Mouse (Mus musculus): ENCODE results near the gene Vmn1r236.

Vmn1r236 gene

DNA sequence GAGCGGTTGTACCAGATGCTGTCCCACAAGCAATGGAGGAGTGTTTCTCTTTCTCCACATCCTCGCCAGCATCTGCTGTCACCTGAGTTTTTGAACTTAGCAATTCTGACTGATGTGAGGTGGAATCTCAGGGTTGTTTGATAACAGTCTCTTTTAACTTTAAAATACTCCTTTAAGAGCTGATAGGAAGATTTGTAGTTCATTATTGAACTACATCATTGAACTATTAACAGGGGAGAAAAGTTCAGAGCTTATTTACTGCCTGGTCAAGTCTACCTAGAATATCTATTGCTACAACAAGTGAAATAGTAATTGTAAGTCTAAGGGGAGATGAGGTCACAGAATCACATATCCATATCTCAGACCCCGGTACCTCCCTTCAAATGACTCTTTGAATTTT lies at the start of gene Vmn1r236:
Gene Vmn1r236, plus strand, starts transcription at position 301 of the 400 bp plus-strand sequence.
- DNase-seq (ENCODE audit: low read depth): no peak

GRCm38 (mm10) chr17:21256111-21256510 lies 26.6 kb upstream of the Vmn1r236 start, which contains the start of gene Vmn1r235:
Gene Vmn1r235, plus strand, starts transcription at chr17:21256411.
- DNase-seq (ENCODE audit: low read depth): no peak

- DNase-seq (ENCODE audit: low read depth): peak; percentile 87
These were observed 10.6 kb upstream of the Vmn1r236 start for GRCm38 (mm10) chr17:21272103-21272502.

DNA sequence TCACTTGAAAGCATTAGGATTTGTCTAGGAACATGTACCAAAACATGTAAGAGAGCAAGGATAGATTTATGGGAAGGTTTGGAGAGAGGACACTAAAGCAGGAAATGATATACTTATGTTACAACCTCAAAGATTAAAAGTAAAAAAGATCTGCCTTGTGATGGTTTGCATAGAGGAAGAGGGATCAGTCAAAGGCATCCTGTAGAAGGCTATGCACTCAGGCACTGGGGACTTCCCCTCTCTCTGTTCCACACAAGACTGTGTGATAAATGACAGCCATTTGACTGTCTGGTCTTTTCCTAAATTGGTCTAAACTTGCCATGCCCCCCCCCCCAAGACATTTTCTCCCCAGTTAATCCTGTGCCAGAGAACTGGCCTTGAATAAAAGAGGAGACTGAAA lies 1.7 kb downstream of the Vmn1r236 start:
- DNase-seq (ENCODE audit: low read depth): no peak

- DNase-seq (ENCODE audit: low read depth): no peak
These were observed 7.0 kb downstream of the Vmn1r236 start for GRCm38 (mm10) chr17:21289695-21290094.

GRCm38 (mm10) chr17:21311565-21311964 lies 28.8 kb downstream of the Vmn1r236 start, which contains the start of gene Vmn1r237:
Gene Vmn1r237, plus strand, starts transcription at chr17:21311865.
- no peak for DNase-seq (ENCODE audit: low read depth)
